Mouse (Mus musculus): ENCODE data around the gene 4930402F06Rik.

The 4930402F06Rik gene

DNA sequence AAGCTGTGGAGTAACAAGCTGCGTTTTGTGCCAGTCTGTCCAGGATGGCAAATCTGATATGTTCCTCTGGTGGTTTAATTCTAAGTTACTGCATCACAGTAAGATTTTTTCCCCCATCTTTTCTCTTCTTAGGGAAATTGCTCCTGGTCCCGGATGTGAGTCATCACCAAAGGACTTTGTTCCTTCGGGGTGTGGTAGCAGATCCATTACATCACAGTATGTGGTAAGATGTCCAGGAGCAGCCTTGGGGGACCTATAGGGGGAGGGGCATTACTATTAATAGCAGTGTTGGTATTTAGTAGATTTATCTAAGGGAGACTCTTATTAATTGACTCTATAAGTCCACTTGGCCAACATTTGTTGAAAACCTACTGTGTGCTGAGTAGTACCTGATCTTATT, 54.4 kb downstream of the 4930402F06Rik start:
- no peak for DNase-seq (ENCODE audit: low read depth, low spot score)

DNA sequence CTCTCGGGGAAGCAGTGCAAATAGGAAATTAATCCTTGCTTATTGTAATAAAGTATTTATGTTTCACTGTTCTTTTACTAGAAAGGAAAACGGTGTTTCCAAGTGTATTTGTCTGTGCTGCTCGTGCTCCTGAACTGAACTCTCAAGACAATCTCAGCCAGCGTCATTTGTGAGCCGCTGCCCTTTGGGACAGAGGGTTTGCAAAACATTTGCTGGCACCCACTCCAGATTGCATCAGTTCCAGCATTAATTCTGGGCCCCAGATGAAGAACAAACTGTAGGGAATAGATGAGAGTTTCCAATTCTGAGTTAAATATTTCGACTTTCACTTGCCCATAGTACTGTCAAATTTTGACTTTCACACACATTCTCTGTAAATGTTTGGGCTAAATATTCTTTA, 58.3 kb downstream of the 4930402F06Rik start:
- no peak for DNase-seq (ENCODE audit: low read depth, low spot score)

DNA sequence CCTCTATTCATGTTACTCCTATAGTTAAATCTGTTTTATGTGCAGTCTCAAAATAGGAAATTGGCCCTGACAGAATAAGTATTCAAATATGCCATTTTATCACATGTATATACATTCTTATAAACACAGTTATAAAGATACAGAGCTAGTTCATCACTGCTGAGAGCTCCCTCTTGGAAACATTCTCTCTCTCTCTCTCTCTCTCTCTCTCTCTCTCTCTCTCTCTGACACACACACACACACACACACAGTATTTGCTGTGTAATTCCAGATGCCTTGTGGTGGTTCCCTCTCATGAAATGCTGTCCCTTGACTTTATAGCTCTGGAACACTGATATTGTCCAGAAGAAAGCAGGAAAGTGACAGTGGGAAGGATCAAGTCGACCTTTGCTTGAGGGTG, 58.9 kb downstream of the 4930402F06Rik start:
- DNase-seq (ENCODE audit: low read depth, low spot score): no peak

DNA sequence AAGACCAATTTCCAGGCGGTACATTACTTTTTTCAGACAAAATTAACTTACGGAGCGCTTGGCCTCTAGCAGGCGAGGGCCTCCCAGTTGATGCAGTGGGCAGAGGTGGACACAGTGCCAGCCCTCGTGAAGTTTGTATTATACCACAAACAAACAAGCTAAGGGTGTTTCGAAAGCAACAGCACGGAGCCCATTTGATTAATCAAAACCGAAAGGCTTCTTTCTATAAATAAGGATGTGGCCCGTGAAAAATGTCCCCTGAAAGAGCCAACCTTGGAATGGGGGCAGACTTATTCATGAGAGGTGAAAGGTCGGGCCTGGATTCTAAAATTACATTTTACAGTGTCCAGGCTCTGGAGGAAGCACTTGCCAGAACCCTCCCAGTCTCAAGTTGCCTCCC, 59.6 kb downstream of the 4930402F06Rik start:
- DNase-seq (ENCODE audit: low read depth, low spot score): no peak

DNA sequence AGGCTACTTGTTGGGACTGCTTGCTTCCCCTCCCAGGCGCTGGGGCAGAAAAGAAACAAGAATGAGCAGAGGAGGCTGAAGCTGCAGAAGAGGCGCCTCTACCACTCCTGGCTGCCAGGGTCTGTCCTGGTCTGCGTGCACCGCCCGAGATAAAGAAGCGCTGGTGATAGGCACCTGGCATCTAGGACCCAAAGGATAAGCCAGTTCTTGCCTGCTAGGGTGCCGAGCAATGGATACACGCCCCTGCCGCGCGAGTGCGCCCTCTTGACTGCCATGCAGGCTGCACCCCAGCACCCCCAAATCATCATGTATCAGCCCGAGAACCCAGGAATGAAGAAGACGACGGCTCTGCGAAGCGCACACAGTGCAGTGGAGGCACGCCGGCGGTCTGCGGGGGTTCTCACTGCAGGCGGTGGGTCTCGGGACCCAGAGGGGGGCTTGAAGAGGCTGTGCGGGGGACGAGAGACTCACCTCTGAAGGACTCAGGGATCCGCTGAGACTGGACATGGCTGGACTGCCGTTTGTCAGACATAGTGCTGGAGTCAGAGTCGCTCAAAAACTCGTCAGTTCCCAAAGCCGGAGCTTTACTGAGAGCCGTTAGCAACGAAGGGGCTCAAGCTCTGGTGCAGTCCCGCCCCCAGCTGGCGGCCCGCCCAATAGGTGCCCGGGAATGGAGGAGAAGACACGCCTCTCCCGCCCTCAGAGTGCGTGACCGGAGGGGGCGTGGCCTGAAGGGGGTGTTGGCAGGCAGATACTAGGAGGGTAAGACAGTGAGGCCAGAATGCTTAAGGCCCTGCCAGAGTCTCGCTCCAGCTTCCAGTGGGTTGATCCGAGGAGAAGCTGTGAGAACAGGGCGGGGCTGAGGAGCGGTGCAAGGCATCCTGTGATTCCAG, 60.3 kb downstream of the 4930402F06Rik start, which contains the start of gene Stom:
TSS of gene Stom (minus strand) at position 589 of the 893 bp plus-strand sequence.
- DNase-seq (ENCODE audit: low read depth, low spot score): peak; percentile 96

DNA sequence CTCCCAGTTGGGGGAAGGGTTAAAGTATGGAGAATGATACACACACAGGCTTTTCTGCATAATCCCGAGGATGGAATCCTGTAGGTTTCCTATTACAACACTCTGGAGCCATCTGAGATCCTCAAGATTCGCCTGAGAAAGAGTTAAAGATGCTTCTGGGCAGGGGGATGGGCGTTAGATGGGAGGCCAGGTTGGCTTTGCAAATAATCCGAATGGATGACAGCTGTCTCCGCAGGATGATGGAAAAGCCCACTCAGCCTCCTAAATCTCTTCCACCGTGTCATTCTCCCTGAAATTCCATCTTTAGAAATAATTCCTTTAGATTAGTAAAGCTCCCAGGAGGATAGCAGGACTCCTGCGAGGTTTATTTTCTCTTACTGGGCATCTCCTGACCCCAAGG, 61.4 kb downstream of the 4930402F06Rik start:
- DNase-seq (ENCODE audit: low read depth, low spot score): no peak

DNA sequence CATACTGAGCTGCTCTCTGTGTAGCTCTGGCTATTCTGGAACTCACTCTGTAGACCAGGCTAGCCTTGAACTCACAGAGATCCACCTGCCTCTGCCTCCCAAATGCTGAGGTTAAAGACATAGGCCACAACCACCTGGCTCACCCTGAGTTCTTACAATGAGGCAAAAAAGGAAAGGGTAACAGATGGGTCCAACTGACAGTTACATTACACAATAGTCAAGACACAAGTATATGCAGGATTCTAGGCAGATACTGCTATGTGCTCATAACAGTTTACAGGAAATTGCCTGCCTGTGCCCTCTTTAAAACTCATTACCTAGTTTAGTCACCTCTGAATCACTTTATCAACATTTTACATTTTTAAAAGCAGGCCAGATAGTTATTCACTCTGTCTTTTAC, 63.3 kb downstream of the 4930402F06Rik start:
- no peak for DNase-seq (ENCODE audit: low read depth, low spot score)

DNA sequence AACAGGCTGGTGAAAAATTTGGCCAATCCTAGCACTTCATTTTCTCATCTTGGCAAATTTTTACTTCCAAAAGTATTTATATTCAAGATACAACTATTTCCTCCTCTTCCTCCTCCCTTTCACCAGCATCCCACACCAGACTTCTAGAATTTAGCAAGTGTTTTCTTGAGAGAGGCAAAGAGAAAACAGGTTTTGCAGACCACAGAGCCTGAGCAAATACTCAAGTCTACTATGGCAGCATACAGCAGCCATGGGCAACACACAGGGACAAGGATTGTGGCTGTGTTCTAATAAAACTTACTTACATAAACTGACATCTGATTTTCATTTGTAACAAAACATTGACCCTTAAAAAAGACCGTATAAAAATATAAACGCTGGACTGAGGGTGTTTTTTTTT, 65.8 kb downstream of the 4930402F06Rik start:
- no peak for DNase-seq (ENCODE audit: low read depth, low spot score)

DNA sequence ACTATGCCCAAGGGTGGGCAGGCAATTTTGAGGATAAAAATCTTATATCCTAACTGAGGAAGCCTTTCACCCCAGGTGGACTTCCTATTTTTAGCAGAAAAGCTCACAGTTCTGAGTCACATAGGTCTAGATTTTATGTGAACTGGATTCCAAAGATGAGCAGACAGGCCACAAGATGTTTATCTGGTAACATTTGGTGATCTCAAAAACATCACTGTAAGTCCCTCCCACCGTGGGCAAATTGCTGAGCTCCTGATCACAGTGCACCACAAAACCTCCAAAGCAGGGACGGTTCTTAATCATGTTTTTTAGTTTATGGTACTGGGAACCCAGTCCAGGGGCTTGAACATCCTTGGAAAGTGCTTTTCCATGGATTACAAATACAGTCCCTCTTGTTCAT, 67.9 kb downstream of the 4930402F06Rik start:
- DNase-seq (ENCODE audit: low read depth, low spot score): no peak

DNA sequence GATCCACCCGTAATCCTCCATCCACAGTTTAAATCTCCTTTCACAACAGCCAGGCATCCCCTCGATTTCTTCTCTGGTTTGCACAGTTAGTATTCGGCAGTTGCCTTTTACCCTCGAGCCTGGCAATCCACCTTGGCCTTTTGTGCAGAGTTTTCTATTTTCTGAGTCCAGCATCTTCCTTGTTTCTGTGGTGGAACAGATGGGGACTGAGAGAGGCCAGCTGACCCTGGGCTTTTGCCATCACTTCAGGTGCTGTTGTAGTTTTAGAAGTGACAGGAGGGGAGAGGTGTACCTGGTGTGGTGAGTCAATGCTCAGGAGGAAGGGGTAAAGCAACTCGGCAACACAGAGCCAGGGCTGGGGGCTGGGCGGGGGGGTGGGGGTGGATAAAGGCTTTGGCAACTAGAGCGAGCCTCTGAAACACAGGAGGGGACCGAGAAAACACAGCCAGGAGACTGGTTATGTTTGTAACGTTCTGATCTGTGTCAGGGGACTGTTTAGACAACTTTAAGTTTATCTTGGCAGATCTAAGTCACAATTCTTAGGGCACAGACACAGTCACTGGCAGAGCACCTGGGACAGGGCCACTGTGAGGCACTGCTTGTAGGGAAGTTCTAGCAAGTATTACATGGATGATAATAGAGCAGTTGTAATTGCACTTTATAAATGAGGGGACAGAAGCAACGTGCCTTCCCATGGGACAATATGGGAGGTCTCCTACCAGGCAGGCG, 68.7 kb downstream of the 4930402F06Rik start:
- no peak for DNase-seq (ENCODE audit: low read depth, low spot score)

DNA sequence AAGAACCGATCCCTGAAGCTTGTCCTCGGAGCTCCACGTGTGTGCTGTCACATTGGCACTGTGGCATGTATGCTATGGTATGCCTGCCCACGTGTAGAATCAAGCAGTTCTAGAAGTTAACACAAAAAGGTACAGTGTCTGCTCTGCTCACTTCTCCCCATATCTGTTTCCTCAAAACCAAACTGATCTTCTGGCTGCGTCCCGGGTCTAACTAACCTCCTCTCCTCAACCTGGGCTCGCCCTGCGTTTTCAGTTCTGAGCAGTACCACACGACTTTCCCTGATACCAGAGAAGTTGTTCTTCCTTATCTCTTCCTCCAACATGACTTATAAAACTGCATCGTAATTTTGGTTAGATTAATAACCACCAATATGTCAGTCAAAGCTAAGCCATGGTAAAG, 69.4 kb downstream of the 4930402F06Rik start:
- no peak for DNase-seq (ENCODE audit: low read depth, low spot score)

DNA sequence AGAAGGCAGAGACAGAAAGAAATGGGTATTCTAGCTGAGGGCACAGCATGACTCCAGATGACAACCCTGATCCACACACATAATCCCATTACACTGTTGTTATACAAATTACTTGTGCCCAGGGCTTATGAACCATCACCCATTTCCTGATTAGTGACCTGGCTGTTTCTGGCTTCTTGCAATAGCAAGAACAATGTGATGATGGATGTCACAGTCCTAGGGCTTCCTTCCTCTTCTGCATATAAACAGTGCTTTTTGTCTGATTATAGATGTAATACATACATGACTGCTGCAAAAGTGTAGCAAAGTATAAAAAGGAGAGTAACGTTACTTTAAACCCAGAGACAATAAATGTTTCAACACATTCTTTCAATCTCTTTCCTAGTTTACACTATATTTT, 70.0 kb downstream of the 4930402F06Rik start:
- DNase-seq (ENCODE audit: low read depth, low spot score): no peak

DNA sequence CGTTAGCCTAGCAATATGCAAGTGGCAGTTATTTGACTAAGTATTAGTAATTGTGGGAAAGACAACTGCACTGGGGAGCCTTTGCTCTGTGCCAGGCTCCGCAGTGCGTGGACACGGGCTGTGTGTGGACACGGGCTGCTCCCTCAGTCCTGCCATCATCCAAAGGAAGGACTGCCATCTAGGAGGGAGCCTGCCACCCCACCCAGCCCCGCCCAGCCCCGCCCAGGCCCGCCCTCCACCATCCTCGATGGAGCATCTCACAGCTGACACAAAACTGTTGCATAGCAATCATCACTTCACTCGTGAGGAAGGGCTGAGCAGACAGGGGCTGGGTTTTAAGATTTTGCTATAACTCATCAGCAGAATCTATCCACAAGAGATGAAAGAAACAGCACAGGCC, 71.0 kb downstream of the 4930402F06Rik start:
- DNase-seq (ENCODE audit: low read depth, low spot score): no peak
